Mouse (Mus musculus) myocyte (in vitro differentiated cells): ENCODE results near the gene Arhgap23. TPM values are rescaled to one million over a fixed set of nuclear protein-coding genes. Genes with fewer than 3 reads are reported as not detected.

Experiments used
- H3K27me3 ChIP-seq: one replicate; pipeline ENCODE4 v1.6.1; 2011; ENCODE audit not compliant: control insufficient read depth, insufficient read depth, insufficient read length
- H3K36me3 ChIP-seq: one replicate; pipeline ENCODE4 v1.6.1; 2011; ENCODE audit not compliant: control insufficient read depth, insufficient read depth
- H3K4me2 ChIP-seq: one replicate; pipeline ENCODE4 v1.6.1; 2011; ENCODE audit warnings: low read depth, control low read depth
- H3K4me3 ChIP-seq: one replicate; pipeline ENCODE4 v1.5.1; 2011; ENCODE audit warnings: mild to moderate bottlenecking, control low read depth, moderate library complexity
- H3K79me2 ChIP-seq: one replicate; pipeline ENCODE4 v1.6.1; 2011; ENCODE audit not compliant: control insufficient read depth, insufficient read depth
- H3ac ChIP-seq: one replicate; pipeline ENCODE4 v1.6.1; 2011; ENCODE audit not compliant: control insufficient read depth, insufficient read length
- CEBPB ChIP-seq: IDR thresholded peaks from 2 replicates; pipeline ENCODE4 v1.6.1; 2011; ENCODE audit warnings: mild to moderate bottlenecking, moderate library complexity; ENCODE audit not compliant: poor library complexity, insufficient read depth, severe bottlenecking
- E2F4 ChIP-seq: IDR thresholded peaks from one replicate; pipeline ENCODE4 v1.6.1; 2011; ENCODE audit warnings: mild to moderate bottlenecking, control low read depth, moderate library complexity; ENCODE audit not compliant: insufficient read depth
- MAX ChIP-seq: IDR thresholded peaks from one replicate; pipeline ENCODE4 v1.6.1; 2011; ENCODE audit warnings: low read depth, mild to moderate bottlenecking, control low read depth
- MYOD1 ChIP-seq, 3 experiments: IDR thresholded peaks; one replicate each; pipeline ENCODE4 v1.6.1; 2011; ENCODE audit warnings: control low read depth in 2 of 3, low read depth in 2 of 3, mild to moderate bottlenecking in 2 of 3, moderate library complexity in 1 of 3; ENCODE audit not compliant: insufficient read length in 2 of 3, control insufficient read depth in 1 of 3
- MYOG ChIP-seq, 3 experiments: IDR thresholded peaks; one replicate each; pipeline ENCODE4 v1.6.1; 2011; ENCODE audit warnings: control low read depth in 2 of 3, low read depth in 2 of 3, mild to moderate bottlenecking in 2 of 3; ENCODE audit not compliant: insufficient read length in 2 of 3, control insufficient read depth in 1 of 3, insufficient read depth in 1 of 3
- POLR2A ChIP-seq: IDR thresholded peaks from one replicate; pipeline ENCODE4 v1.6.1; 2011; ENCODE audit warnings: low read depth, mild to moderate bottlenecking, control low read depth, moderate library complexity; ENCODE audit not compliant: insufficient read length
- POLR2AphosphoS2 ChIP-seq: IDR thresholded peaks from one replicate; pipeline ENCODE4 v1.6.1; 2011; ENCODE audit warnings: low read depth, control low read depth; ENCODE audit not compliant: insufficient read length
- REST ChIP-seq: IDR thresholded peaks from one replicate; pipeline ENCODE4 v1.6.1; 2011; ENCODE audit warnings: mild to moderate bottlenecking, control low read depth, moderate library complexity; ENCODE audit not compliant: insufficient read depth, insufficient read length
- SRF ChIP-seq: IDR thresholded peaks from one replicate; pipeline ENCODE4 v1.6.1; 2011; ENCODE audit warnings: low read depth; ENCODE audit not compliant: control insufficient read depth, insufficient read length
- TCF12 ChIP-seq: IDR thresholded peaks from one replicate; pipeline ENCODE4 v1.6.1; 2011; ENCODE audit warnings: mild to moderate bottlenecking, control low read depth; ENCODE audit not compliant: poor library complexity, insufficient read depth, severe bottlenecking
- TCF3 ChIP-seq: IDR thresholded peaks from one replicate; pipeline ENCODE4 v1.6.1; 2011; ENCODE audit warnings: low read depth, control low read depth; ENCODE audit not compliant: insufficient read length
- USF1 ChIP-seq: IDR thresholded peaks from one replicate; pipeline ENCODE4 v1.6.1; 2011; ENCODE audit warnings: low read depth, mild to moderate bottlenecking, control low read depth, moderate library complexity
- polyA plus RNA-seq: library from polyadenylated mRNA; unstranded; fragments of >200 nt; fragmentation: generic; extraction: Trizol; gene quantifications from one replicate; pipeline ENCODE4 v1.2.1, GENCODE M21; 2012; ENCODE audit warnings: missing spikeins

The Arhgap23 gene
- polyA plus RNA-seq, 1 experiment, result 41.9 TPM

GRCm38 (mm10) chr11:97509715-97510485, 94.6 kb downstream of the Arhgap23 start:
- H3K27me3 ChIP-seq, result peaks cover 7% of the 10 kb centered on the region
- H3K36me3 ChIP-seq, result no peaks in the 10 kb centered on the region
- H3ac ChIP-seq, result no peak overlapping the region
- no peaks in the 10 kb centered on the region for H3K79me2 ChIP-seq
- H3K4me3 ChIP-seq, result no peak overlapping the region
- no peak overlapping the region for H3K4me2 ChIP-seq
- TF ChIP-seq POLR2AphosphoS2, result no peak
- TF ChIP-seq TCF3, result no peak
- TF ChIP-seq TCF12, result no peak

- no peak overlapping the region for H3ac ChIP-seq
- no peak overlapping the region for H3K4me3 ChIP-seq
- peaks cover 17% of the 10 kb centered on the region for H3K27me3 ChIP-seq
- no peaks in the 10 kb centered on the region for H3K79me2 ChIP-seq
- H3K4me2 ChIP-seq, result no peak overlapping the region
- TF ChIP-seq USF1 (no peak), TCF12 (no peak), TCF3 (no peak), MYOG (IDR thresholded peaks at IDR 0.05; ENCODE audit: control insufficient read depth in 1 of 3, insufficient read depth in 1 of 3, insufficient read length in 2 of 3, low read depth in 2 of 3) (no peak), POLR2A (no peak), REST (no peak), MYOD1 (IDR thresholded peaks at IDR 0.05; ENCODE audit: control insufficient read depth in 1 of 3, insufficient read length in 2 of 3, low read depth in 2 of 3) (no peak), CEBPB (no peak)
- no peaks in the 10 kb centered on the region for H3K36me3 ChIP-seq
Observed at GRCm38 (mm10) chr11:97510966-97511660, 95.8 kb downstream of the Arhgap23 start.

- TF ChIP-seq TCF3 (no peak), TCF12 (no peak), SRF (no peak), CEBPB (no peak), MYOD1 (IDR thresholded peaks at IDR 0.05; ENCODE audit: control insufficient read depth in 1 of 3, insufficient read length in 2 of 3, low read depth in 2 of 3) (no peak), MAX (no peak), E2F4 (no peak), USF1 (no peak)
- H3ac ChIP-seq, result no peak overlapping the region
- peaks cover 22% of the 10 kb centered on the region for H3K27me3 ChIP-seq
- H3K36me3 ChIP-seq, result no peaks in the 10 kb centered on the region
- H3K79me2 ChIP-seq, result no peaks in the 10 kb centered on the region
- H3K4me3 ChIP-seq, result no peak overlapping the region
- no peak overlapping the region for H3K4me2 ChIP-seq
Observed at GRCm38 (mm10) chr11:97511661-97512369, 96.5 kb downstream of the Arhgap23 start.

- no peak for TF ChIP-seq TCF3
- TF ChIP-seq POLR2AphosphoS2, result no peak
- TF ChIP-seq SRF, result no peak
- no peak for TF ChIP-seq MYOD1 (IDR thresholded peaks at IDR 0.05; ENCODE audit: control insufficient read depth in 1 of 3, insufficient read length in 2 of 3, low read depth in 2 of 3)
- no peak for TF ChIP-seq USF1
- TF ChIP-seq MYOG (IDR thresholded peaks at IDR 0.05; ENCODE audit: control insufficient read depth in 1 of 3, insufficient read depth in 1 of 3, insufficient read length in 2 of 3, low read depth in 2 of 3), result no peak
- TF ChIP-seq TCF12, result no peak
- TF ChIP-seq CEBPB, result no peak
- no peak for TF ChIP-seq POLR2A
- TF ChIP-seq E2F4, result no peak
- no peak for TF ChIP-seq REST
- no peak for TF ChIP-seq MAX
- Histone ChIP-seq H3K4me2 (no peak overlapping the region), H3K4me3 (no peak overlapping the region)
Observed at GRCm38 (mm10) chr11:97512511-97512910, 97.2 kb downstream of the Arhgap23 start.

GRCm38 (mm10) chr11:97513066-97513465, 97.7 kb downstream of the Arhgap23 start:
- TF ChIP-seq POLR2AphosphoS2 (no peak), POLR2A (no peak), SRF (no peak), MYOG (IDR thresholded peaks at IDR 0.05; ENCODE audit: control insufficient read depth in 1 of 3, insufficient read depth in 1 of 3, insufficient read length in 2 of 3, low read depth in 2 of 3) (no peak), TCF3 (no peak), CEBPB (no peak), USF1 (no peak), MAX (no peak), REST (no peak), TCF12 (no peak), MYOD1 (IDR thresholded peaks at IDR 0.05; ENCODE audit: control insufficient read depth in 1 of 3, insufficient read length in 2 of 3, low read depth in 2 of 3) (no peak)
- no peak overlapping the region for H3ac ChIP-seq
- no peak overlapping the region for H3K4me2 ChIP-seq
- no peaks in the 10 kb centered on the region for H3K36me3 ChIP-seq
- H3K27me3 ChIP-seq, result peaks cover 32% of the 10 kb centered on the region
- H3K79me2 ChIP-seq, result no peaks in the 10 kb centered on the region
- no peak overlapping the region for H3K4me3 ChIP-seq

More at GRCm38 (mm10) chr11:97512511-97512910, 97.2 kb downstream of the Arhgap23 start:
- no peaks in the 10 kb centered on the region for H3K36me3 ChIP-seq
- H3K79me2 ChIP-seq, result no peaks in the 10 kb centered on the region
- no peak overlapping the region for H3ac ChIP-seq
- H3K27me3 ChIP-seq, result peaks cover 29% of the 10 kb centered on the region
